Mouse (Mus musculus) forebrain, embryonic 16.5 days (tissue): ENCODE results near the gene Pklr. TPM values are rescaled to one million over a fixed set of nuclear protein-coding genes. Genes with fewer than 3 reads are reported as not detected.

ENCODE experiments used
- ATAC-seq: fragments of 200-750 bp; cut with Nextera tagmentation; 2 replicates; pipeline ENCODE4 v1.8.0; 2017; ENCODE audit warnings: mild to moderate bottlenecking, moderate library complexity
- H3K27ac ChIP-seq: fragments of 300-500 bp; sonication (generic); 2 replicates; pipeline ENCODE4 v1.5.1; 2014; ENCODE audit warnings: low read length, control low read depth
- H3K27me3 ChIP-seq: fragments of 300-500 bp; sonication (generic); replicated peaks from 2 replicates; pipeline ENCODE4 v1.6.1; 2014; ENCODE audit warnings: low read length; ENCODE audit not compliant: control insufficient read depth, insufficient read depth
- H3K36me3 ChIP-seq: fragments of 300-500 bp; sonication (generic); 2 replicates; pipeline ENCODE4 v1.6.1; 2014; ENCODE audit not compliant: control insufficient read depth, insufficient read depth
- H3K4me1 ChIP-seq: fragments of 300-500 bp; sonication (generic); replicated peaks from 2 replicates; pipeline ENCODE4 v1.6.1; 2014; ENCODE audit warnings: low read length; ENCODE audit not compliant: control insufficient read depth, insufficient read depth
- H3K4me2 ChIP-seq: fragments of 300-500 bp; sonication (generic); 2 replicates; pipeline ENCODE4 v1.6.1; 2014; ENCODE audit warnings: mild to moderate bottlenecking, low read length, control low read depth
- H3K4me3 ChIP-seq: fragments of 300-500 bp; sonication (generic); replicated peaks from 2 replicates; pipeline ENCODE4 v1.5.1; 2014; ENCODE audit warnings: mild to moderate bottlenecking, low read length, control low read depth
- H3K9ac ChIP-seq: fragments of 300-500 bp; sonication (generic); replicated peaks from 2 replicates; pipeline ENCODE4 v1.6.1; 2014; ENCODE audit warnings: low read depth, low read length, control low read depth
- H3K9me3 ChIP-seq: fragments of 300-500 bp; sonication (generic); 2 replicates; pipeline ENCODE4 v1.6.1; 2016; ENCODE audit warnings: low read length; ENCODE audit not compliant: control insufficient read depth
- WGBS: fragments of 180-500 bp; shearing (Covaris S2); extraction: QIAGEN DNeasy Blood & Tissue Kit; methylation state at CpG from one replicate; pipeline ENCODE4 v1.1.7; 2014; 5-methylcytosine and 5-hydroxymethylcytosine counted together
- polyA plus RNA-seq: library from polyadenylated mRNA; unstranded; fragments of >200 nt; fragmentation: Nextera tagmentation; extraction: Ambion mirVana; gene quantifications from 2 replicates; pipeline ENCODE4 v1.2.1, GENCODE M21; 2015

Gene Pklr
- polyA plus RNA-seq, 1 experiment from 2014 or later = 0.13 TPM

DNA sequence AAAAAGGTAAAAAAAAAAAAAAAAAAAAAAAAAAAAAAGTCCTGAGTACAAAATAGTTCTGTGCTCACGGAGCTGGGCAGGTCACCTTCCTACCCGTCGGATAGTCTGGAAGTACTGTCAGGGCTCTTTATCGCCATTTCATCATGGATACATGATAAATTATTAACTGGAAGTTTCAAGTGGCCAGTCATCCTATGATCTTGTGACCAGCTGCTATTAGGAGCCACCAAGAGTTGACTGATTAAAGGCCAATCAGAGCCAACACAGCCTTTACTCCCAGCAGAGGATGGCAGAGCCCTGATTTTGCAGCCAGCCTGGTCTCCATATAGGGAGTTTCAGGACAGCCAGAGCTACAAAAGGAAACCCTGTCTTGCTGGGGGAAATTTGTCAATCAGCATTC lies 22.9 kb upstream of the Pklr start:
- H3K27me3 ChIP-seq = no peaks in the 10 kb centered on the region
- H3K9me3 ChIP-seq = no peaks in the 10 kb centered on the region
- no peaks in the 10 kb centered on the region for H3K36me3 ChIP-seq
- H3K4me1 ChIP-seq = no peaks in the 10 kb centered on the region
- 94% methylated on average over 4 of the region's 4 CpGs for WGBS
- no peak overlapping the region for H3K4me2 ChIP-seq
- ATAC-seq = no peak
- H3K4me3 ChIP-seq = no peak overlapping the region
- H3K9ac ChIP-seq = no peak overlapping the region
- no peak overlapping the region for H3K27ac ChIP-seq

DNA sequence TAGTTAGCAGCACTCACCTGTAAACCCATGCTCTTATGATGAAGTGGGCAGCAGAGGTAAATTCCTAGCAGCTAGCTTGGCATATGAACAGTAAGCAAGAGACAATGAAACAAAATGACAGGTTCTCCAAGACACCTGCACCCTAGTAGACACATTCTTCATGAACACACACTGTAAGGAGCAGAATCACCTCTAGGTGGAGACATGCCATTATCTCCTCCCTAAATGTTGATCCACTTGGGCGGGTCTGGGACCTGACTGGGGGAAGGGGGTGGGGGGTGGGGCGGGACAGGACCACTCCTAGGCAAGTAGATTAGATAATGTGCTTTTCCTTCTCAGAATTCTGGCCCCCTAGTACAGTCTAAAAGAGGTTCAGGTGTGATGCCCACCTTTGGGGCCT lies 20.4 kb upstream of the Pklr start:
- Histone ChIP-seq H3K4me2 (no peak overlapping the region), H3K9me3 (no peaks in the 10 kb centered on the region)

DNA sequence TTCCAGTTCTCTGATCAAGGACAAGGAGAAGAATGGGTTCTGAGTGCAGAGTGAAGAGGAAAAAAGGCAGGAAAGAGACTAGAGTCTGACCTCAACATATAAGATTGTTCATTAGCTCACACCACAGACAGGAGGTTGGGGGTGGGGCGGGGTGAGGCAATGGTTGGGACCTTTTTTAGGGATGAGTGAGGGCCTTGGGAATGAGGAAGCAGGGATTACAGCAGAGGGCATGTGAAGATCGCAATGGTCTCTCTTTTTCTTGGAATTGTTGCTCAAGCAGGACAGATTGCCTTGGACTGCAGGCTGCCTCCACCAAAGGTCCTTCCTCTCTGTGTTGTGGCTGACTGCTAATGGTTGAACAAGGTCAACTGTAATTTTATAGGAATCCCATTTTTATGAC lies 12.6 kb upstream of the Pklr start:
- Histone ChIP-seq H3K27me3 (no peaks in the 10 kb centered on the region), H3K9ac (no peak overlapping the region), H3K4me3 (no peak overlapping the region), H3K4me1 (no peaks in the 10 kb centered on the region), H3K9me3 (no peaks in the 10 kb centered on the region), H3K27ac (no peak overlapping the region), H3K36me3 (no peaks in the 10 kb centered on the region), H3K4me2 (no peak overlapping the region)
- WGBS = 89% methylated on average over 2 of the region's 2 CpGs
- ATAC-seq = no peak

More for the DNA sequence above, 20.4 kb upstream of the Pklr start:
- Histone ChIP-seq H3K27me3 (no peaks in the 10 kb centered on the region), H3K4me3 (no peak overlapping the region), H3K27ac (no peak overlapping the region), H3K9ac (no peak overlapping the region), H3K36me3 (no peaks in the 10 kb centered on the region), H3K4me1 (no peaks in the 10 kb centered on the region)
- ATAC-seq = no peak
- WGBS = 0% methylated on average over 2 of the region's 2 CpGs

DNA sequence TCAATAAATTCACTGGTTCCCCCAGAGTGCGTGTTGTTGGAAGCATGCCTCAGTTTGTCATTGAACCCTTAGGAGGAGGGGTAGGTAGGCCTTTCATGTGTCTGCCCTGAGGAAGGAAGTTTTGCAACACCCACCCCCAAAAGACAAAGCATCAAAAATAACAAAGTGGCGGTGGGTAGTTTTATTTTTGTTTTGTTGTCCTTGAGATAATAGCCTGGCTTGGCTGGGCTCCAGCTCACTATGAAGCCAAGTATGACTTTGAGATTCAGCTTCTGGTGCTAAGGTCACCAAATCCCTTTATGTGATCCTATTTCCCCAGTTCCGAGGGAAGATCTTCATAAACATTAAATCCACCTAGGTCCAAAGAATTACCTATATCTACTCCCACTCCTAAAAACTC lies 11.7 kb upstream of the Pklr start:
- no peaks in the 10 kb centered on the region for H3K9me3 ChIP-seq
- H3K27ac ChIP-seq = no peak overlapping the region
- ATAC-seq = no peak
- no peaks in the 10 kb centered on the region for H3K27me3 ChIP-seq
- WGBS = 73% methylated on average over 3 of the region's 3 CpGs
- no peak overlapping the region for H3K4me2 ChIP-seq
- H3K4me3 ChIP-seq = no peak overlapping the region
- no peaks in the 10 kb centered on the region for H3K36me3 ChIP-seq
- no peaks in the 10 kb centered on the region for H3K4me1 ChIP-seq
- H3K9ac ChIP-seq = no peak overlapping the region

DNA sequence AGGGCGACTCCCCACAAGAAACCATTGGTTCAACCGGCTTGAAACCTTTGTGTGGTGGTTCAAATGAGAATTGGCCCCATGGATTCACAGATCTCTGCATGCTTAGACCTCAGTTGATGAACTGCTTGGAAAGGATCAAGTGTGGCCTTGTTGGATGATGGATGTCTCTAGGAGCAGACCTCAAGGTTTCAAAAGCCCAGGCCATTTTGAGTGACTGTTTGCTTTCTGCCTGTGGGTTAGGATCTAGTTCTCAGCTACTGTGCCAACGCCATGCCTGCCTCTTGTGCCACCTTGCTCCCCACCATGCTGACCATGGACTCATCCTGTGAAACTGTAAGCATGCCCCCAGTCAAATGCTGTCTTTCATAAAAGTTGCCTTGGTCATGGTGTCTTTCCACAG lies 10.0 kb upstream of the Pklr start:
- WGBS = 88% methylated on average over 3 of the region's 3 CpGs
- no peaks in the 10 kb centered on the region for H3K36me3 ChIP-seq

DNA sequence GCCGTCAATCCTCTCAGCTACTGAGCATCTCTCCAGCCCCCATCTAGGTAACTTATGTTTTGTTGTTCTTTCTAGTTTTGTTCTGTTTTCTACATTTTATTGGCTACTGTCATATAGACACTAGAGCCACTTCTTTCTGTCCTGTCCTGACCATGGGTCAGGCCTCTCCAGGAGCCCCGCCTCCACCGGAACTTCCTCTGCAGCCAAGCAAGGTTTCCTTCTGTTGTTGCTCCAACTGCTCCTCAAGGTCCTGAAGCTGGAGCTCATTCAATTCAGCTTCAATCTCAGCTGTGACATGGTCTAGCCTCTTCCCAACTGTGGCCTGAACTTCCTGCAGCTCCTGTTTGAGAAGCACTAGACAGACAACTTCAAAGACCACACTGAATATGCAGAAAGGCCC lies 6.0 kb upstream of the Pklr start:
- Histone ChIP-seq H3K9me3 (no peaks in the 10 kb centered on the region), H3K4me3 (no peak overlapping the region), H3K27ac (no peak overlapping the region), H3K27me3 (no peaks in the 10 kb centered on the region), H3K4me1 (peaks cover 11% of the 10 kb centered on the region), H3K9ac (no peak overlapping the region), H3K4me2 (no peak overlapping the region), H3K36me3 (no peaks in the 10 kb centered on the region)
- no peak for ATAC-seq
- WGBS = 94% methylated on average over 3 of the region's 3 CpGs

More for the DNA sequence above, 10.0 kb upstream of the Pklr start:
- Histone ChIP-seq H3K27ac (no peak overlapping the region), H3K27me3 (no peaks in the 10 kb centered on the region), H3K9me3 (no peaks in the 10 kb centered on the region), H3K4me1 (no peaks in the 10 kb centered on the region), H3K4me3 (no peak overlapping the region), H3K4me2 (no peak overlapping the region), H3K9ac (no peak overlapping the region)
- ATAC-seq = no peak

DNA sequence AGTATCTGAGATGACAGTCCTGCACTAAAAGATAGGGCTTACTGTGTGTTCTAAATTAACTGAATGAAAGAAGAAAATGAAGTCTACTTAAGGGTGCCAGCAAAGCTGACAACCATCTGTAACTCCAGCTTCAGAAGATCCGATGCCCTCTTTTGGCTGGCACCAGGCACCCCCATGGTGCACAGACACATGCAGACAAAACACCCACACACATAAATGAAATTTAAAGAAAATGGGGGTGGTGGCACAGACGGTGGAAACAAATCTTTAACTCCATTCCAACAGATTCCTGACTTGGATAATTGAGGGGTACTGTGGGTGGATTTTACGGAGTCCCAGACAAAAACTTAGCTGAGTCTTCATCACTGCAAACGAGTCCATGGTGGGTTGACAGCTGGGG lies 4.1 kb upstream of the Pklr start:
- Histone ChIP-seq H3K36me3 (no peaks in the 10 kb centered on the region), H3K9me3 (no peaks in the 10 kb centered on the region), H3K27ac (no peak overlapping the region), H3K9ac (no peak overlapping the region), H3K4me3 (peak overlapping the region; percentile 33), H3K27me3 (no peaks in the 10 kb centered on the region), H3K4me1 (peaks cover 11% of the 10 kb centered on the region), H3K4me2 (peak overlapping the region; percentile 52)
- ATAC-seq = peak; percentile 6; the same call in 1 of the 2 replicates
- 23% methylated on average over 4 of the region's 4 CpGs for WGBS

DNA sequence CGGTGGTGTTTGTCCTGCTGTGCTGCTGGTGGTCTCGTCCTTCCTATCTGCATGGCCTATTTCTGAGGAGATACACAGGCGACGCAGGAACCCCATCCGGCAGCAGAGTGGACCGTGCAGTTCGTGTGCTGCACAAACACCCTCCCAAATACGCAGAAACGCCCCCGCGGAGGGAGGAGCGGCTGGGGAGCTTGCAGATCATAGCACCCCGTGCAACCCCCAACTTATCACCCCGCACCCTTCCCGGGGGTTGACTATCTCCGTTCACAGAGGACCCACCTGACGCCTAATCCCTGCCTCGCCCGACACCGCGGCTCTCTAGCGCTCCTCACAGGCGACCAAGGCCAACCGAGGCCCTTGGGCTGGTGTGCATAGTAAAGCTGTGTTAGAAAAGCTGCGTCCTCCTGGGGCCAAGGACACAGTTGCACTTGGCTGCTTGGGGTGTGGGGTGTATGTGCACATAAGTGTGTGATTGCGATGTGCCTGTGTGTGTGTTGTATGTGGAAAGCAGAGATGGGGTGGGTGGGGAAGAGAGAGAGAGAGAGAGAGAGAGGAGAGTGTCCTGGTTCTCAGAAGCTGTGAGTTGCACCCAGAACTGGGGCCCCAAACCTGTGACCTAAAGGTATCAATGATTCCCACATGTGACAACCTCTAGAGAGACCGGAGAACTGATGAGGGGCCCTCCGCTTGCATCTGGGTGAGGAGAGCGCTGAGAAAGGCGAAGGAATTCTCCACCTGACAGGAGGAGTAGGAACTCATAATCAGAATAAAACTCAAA lies 3.5 kb upstream of the Pklr start:
- ATAC-seq = peak; percentile 47; the same call in 1 of the 2 replicates
- Histone ChIP-seq H3K36me3 (no peaks in the 10 kb centered on the region), H3K4me2 (peak overlapping the region; percentile 52), H3K27ac (no peak overlapping the region), H3K9me3 (no peaks in the 10 kb centered on the region), H3K9ac (peak overlapping the region; percentile 40; the same call in 1 of the 2 replicates), H3K27me3 (no peaks in the 10 kb centered on the region), H3K4me1 (peaks cover 11% of the 10 kb centered on the region), H3K4me3 (peak overlapping the region; percentile 33)
- 16% methylated on average over 30 of the region's 30 CpGs for WGBS

DNA sequence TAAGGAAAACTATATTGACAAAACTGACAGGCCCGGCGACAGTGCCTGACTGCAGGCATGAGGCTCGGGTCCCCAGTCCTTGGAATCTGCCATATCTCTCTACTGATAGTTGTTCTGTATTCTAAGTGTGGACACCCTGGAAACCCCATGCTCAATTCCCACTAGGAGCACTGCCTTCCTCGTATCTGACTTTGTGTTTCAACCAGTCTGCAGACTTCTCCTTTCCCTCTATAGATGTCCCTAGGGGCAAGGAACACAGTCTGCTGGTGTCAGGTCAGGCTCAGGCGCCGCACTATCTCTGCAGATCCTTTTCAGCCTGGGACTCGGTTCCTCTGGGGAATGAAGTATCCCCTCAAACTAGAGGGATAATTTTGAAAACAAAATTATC lies 2.9 kb upstream of the Pklr start:
- Histone ChIP-seq H3K4me3 (no peak overlapping the region), H3K36me3 (no peaks in the 10 kb centered on the region), H3K27ac (no peak overlapping the region), H3K4me2 (no peak overlapping the region), H3K27me3 (no peaks in the 10 kb centered on the region), H3K9me3 (no peaks in the 10 kb centered on the region), H3K4me1 (peaks cover 11% of the 10 kb centered on the region), H3K9ac (no peak overlapping the region)
- no peak for ATAC-seq
- WGBS = 84% methylated on average over 7 of the region's 7 CpGs

DNA sequence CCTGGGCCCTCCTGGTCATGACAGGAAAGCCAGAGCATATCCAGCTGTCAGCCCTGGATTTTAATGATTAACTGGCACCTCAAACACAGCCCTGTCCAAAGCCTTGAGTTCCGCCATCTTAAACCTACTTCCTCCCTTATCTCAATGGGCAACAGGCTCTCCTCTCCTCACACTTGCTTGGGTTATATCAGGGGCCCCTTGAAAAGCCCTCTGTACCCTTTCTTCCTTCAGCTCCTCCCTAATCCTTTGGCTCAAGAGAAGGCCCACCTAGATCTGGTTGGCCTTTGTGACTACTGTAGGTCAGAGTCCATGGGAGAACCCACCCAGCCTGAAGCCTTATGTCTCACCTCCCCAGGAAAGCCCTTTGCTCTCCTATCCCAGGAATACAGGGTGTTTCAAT lies 2.2 kb upstream of the Pklr start:
- H3K9me3 ChIP-seq = no peaks in the 10 kb centered on the region
- 95% methylated on average over 1 of the region's 1 CpGs for WGBS
- no peaks in the 10 kb centered on the region for H3K36me3 ChIP-seq
- no peaks in the 10 kb centered on the region for H3K27me3 ChIP-seq
- no peak overlapping the region for H3K4me2 ChIP-seq
- H3K9ac ChIP-seq = no peak overlapping the region
- no peak for ATAC-seq
- H3K4me1 ChIP-seq = peaks cover 11% of the 10 kb centered on the region
- H3K27ac ChIP-seq = no peak overlapping the region
- no peak overlapping the region for H3K4me3 ChIP-seq
